Mouse (Mus musculus) forebrain, embryonic 15.5 days (tissue): ENCODE data around the gene Nudt1. TPM values are rescaled to one million over a fixed set of nuclear protein-coding genes. Genes with fewer than 3 reads are reported as not detected.

Experiments
- ATAC-seq: fragments of 200-750 bp; cut with Nextera tagmentation; replicated peaks from 2 replicates; pipeline ENCODE4 v1.8.0; 2017; ENCODE audit warnings: mild to moderate bottlenecking, moderate TSS enrichment, moderate library complexity
- H3K27ac ChIP-seq: fragments of 300-500 bp; sonication (generic); replicated peaks from 2 replicates; pipeline ENCODE4 v1.5.1; 2015; ENCODE audit warnings: mild to moderate bottlenecking, inconsistent platforms
- H3K27me3 ChIP-seq: fragments of 300-500 bp; sonication (generic); 2 replicates; pipeline ENCODE4 v1.6.1; 2015; ENCODE audit warnings: inconsistent platforms
- H3K36me3 ChIP-seq: fragments of 300-500 bp; sonication (generic); 2 replicates; pipeline ENCODE4 v1.6.1; 2015; ENCODE audit warnings: mild to moderate bottlenecking, inconsistent platforms
- H3K4me1 ChIP-seq: fragments of 300-500 bp; sonication (generic); 2 replicates; pipeline ENCODE4 v1.6.1; 2015; ENCODE audit warnings: inconsistent platforms
- H3K4me2 ChIP-seq: fragments of 300-500 bp; sonication (generic); replicated peaks from 2 replicates; pipeline ENCODE4 v1.6.1; 2015; ENCODE audit warnings: mild to moderate bottlenecking, inconsistent platforms
- H3K4me3 ChIP-seq: fragments of 300-500 bp; sonication (generic); 2 replicates; pipeline ENCODE4 v1.5.1; 2015; ENCODE audit warnings: mild to moderate bottlenecking, inconsistent platforms
- H3K9ac ChIP-seq: fragments of 300-500 bp; sonication (generic); replicated peaks from 2 replicates; pipeline ENCODE4 v1.6.1; 2015; ENCODE audit warnings: mild to moderate bottlenecking, inconsistent platforms
- H3K9me3 ChIP-seq: fragments of 300-500 bp; sonication (generic); 2 replicates; pipeline ENCODE4 v1.6.1; 2016; ENCODE audit warnings: inconsistent platforms
- WGBS: fragments of 180-500 bp; shearing (Covaris S2); methylation state at CpG from one replicate; pipeline ENCODE4 v1.1.7; 2015; ENCODE audit warnings: mixed read lengths; 5-methylcytosine and 5-hydroxymethylcytosine counted together
- polyA plus RNA-seq: library from polyadenylated mRNA; unstranded; fragments of >200 nt; fragmentation: Nextera tagmentation; extraction: Ambion mirVana; gene quantifications from 2 replicates; pipeline ENCODE4 v1.2.1, GENCODE M21; 2015

The Nudt1 gene
- polyA plus RNA-seq: 22.3 and 22.9 TPM in 2 replicates

DNA sequence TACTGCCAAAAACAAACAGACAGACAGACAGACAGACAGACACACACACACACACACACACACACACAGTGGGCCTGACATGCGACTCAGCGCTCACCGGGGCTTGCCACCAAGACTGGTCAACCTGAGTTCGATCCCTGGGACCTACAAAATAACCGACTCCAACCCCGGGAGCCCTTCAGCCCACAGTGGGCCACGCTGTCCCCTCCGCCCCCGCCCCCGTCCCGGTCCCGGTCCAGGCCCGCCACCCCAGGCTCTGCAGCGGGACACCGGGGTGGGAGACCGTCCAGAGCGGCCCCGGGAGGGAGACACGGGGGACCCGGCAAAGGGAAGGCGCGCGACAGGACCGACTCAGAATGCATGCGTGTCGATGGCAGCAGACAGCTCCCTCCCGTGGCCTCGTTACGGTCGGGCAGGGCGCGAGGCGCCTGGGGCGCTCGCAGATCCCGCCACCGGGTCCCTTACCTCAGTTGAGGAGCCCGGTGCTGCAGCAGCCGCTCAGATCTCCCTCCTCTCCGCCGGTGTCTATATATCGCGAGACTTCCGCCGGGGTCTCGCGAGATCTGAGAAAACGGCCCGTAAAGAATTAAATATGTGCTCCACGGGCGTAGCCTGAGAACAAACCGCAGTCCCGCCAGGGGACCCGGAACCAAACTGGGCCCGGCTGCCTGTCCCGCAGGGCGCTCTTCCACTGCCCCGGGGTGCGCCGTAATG is at the start of gene Nudt1, which contains the start of gene Mad1l1:
Gene Nudt1, plus strand, starts transcription at position 615 of the 714 bp plus-strand sequence.
Gene Mad1l1, minus strand, starts transcription at position 511 of the 714 bp plus-strand sequence.
- H3K9me3 ChIP-seq: no peaks in the 10 kb centered on the region
- peak within 1 kb of the TSS; percentile 74 for H3K27ac ChIP-seq
- under 1% methylated on average over 59 of the region's 60 CpGs for WGBS
- H3K4me1 ChIP-seq: peaks cover 18% of the 10 kb centered on the region
- H3K4me3 ChIP-seq: peak within 1 kb of the TSS; percentile 88
- peak within 1 kb of the TSS; percentile 99 for H3K9ac ChIP-seq
- peak within 1 kb of the TSS; percentile 82 for H3K4me2 ChIP-seq
- no peaks in the 10 kb centered on the region for H3K36me3 ChIP-seq
- H3K27me3 ChIP-seq: no peaks in the 10 kb centered on the region
- ATAC-seq: peak; percentile 95

DNA sequence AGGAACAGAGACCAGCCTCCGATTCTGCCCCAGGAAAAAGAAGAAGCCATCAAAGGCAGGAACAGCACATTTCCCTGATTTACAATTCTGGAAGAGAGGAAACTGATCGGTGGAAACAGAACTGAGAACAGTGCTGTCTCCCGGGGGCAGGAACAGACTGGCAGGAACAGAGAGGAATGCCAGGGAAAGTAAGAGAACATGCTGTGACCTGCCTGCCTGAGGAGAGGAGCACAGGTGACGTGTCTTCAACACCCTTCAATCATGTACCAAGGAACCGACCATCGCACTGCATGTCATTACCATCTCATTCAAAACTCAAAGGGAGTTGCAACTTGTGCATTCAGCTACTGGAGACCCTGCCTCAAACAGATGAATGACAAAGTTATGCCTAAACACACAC is 44.7 kb upstream of the Nudt1 start:
- Histone ChIP-seq H3K9ac (no peak overlapping the region), H3K9me3 (no peaks in the 10 kb centered on the region), H3K4me1 (peaks cover 9% of the 10 kb centered on the region), H3K27ac (peak overlapping the region; percentile 62), H3K36me3 (no peaks in the 10 kb centered on the region), H3K4me2 (no peak overlapping the region), H3K27me3 (no peaks in the 10 kb centered on the region), H3K4me3 (no peak overlapping the region)
- peak; percentile 68 for ATAC-seq
- 72% methylated on average over 6 of the region's 6 CpGs for WGBS

DNA sequence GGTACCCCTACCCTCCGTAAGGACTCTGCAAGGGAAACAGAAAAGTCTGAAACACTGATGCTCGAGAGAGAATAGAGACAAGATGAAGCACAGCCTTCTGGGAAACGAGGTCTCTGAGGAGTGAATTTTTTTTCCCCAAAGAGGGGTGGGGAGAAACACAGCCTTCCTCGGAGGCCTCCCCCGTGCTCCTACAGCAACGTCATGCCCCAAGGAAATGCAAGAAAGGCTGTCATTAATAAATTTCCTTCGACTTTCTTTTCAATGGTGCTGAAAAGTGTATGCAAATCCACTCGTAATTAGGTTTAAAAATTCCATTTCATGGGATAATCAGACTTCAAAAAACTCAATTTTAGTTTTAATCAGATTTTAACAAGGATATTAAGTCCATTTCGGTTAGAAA is 41.3 kb upstream of the Nudt1 start:
- no peak overlapping the region for H3K4me2 ChIP-seq

DNA sequence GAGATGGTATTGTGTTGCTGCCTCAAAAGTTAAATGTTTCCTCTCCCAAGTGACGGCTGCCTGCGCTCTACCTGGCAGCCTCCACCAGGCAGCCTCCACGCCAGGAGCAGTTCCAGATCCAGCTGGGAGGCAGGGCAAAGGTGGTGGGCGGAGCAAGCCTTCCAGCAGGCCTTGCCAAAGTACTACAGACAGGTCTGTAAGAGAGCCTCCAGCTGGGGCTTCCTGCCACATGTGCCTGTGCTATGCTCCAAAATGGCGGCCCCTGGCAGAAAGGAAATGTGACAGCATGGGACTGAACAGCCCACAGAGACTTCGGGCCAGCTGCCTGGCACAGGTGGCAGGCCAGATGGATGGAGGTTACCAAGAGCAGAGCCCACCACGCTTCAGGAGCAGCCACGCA is 39.1 kb upstream of the Nudt1 start:
- H3K9me3 ChIP-seq: no peaks in the 10 kb centered on the region
- WGBS: 59% methylated on average over 8 of the region's 8 CpGs
- no peak for ATAC-seq
- no peak overlapping the region for H3K9ac ChIP-seq
- no peak overlapping the region for H3K4me2 ChIP-seq
- peaks cover 10% of the 10 kb centered on the region; the same call in 1 of the 2 replicates for H3K4me1 ChIP-seq
- no peaks in the 10 kb centered on the region for H3K27me3 ChIP-seq
- no peaks in the 10 kb centered on the region for H3K36me3 ChIP-seq
- no peak overlapping the region for H3K4me3 ChIP-seq
- no peak overlapping the region for H3K27ac ChIP-seq

More for the DNA sequence above, 41.3 kb upstream of the Nudt1 start:
- no peaks in the 10 kb centered on the region for H3K9me3 ChIP-seq
- H3K36me3 ChIP-seq: no peaks in the 10 kb centered on the region
- H3K27ac ChIP-seq: no peak overlapping the region
- ATAC-seq: no peak
- H3K4me3 ChIP-seq: no peak overlapping the region
- H3K27me3 ChIP-seq: no peaks in the 10 kb centered on the region
- H3K4me1 ChIP-seq: peaks cover 13% of the 10 kb centered on the region
- no peak overlapping the region for H3K9ac ChIP-seq
- whole genome bisulfite sequencing: 43% methylated on average over 9 of the region's 9 CpGs

DNA sequence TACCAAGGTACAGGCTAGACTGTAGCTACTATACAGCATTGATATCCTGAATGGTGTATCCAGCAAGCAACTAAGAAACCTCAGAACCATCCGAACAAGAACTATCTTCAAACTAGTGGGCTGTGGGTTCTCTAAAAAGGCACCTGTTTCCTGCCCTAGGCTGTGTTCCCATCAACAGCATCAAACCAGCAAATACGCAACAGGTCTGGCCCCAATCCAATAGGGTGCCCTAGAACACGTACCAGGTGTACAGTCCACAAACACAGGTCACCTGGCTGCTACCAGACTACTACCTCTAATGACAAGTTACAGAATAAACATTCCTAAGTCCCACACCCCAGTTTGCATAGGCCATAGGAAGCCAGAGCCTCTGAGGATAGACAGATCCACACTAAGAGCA is 38.6 kb upstream of the Nudt1 start:
- no peak for ATAC-seq

DNA sequence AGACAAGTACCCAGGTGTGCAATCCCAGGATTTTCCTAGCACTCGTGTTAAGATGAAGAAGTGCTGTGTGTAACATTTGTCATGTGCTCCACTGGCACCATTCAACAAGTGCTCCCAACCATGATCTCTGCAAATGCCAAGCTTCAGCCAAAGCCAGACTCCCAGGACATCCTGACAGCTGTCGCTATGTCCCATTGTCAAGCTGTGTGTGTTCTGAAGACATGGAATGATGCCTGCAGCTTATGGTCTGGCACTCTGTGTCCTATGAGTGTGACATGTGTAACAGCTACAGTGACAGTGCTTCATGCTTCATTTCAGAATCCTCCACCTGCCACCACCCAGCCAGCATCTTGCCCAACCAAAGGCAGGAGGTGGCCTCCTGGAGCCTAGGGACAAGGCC is 37.4 kb upstream of the Nudt1 start:
- H3K27ac ChIP-seq: no peak overlapping the region
- H3K9me3 ChIP-seq: no peaks in the 10 kb centered on the region
- WGBS: 84% methylated on average over 2 of the region's 2 CpGs

More for the DNA sequence above, 38.6 kb upstream of the Nudt1 start:
- H3K9ac ChIP-seq: no peak overlapping the region
- no peaks in the 10 kb centered on the region for H3K36me3 ChIP-seq
- H3K4me2 ChIP-seq: no peak overlapping the region
- no peak overlapping the region for H3K27ac ChIP-seq
- H3K4me1 ChIP-seq: peaks cover 10% of the 10 kb centered on the region; the same call in 1 of the 2 replicates
- no peak overlapping the region for H3K4me3 ChIP-seq
- 91% methylated on average over 3 of the region's 3 CpGs for whole genome bisulfite sequencing
- H3K27me3 ChIP-seq: no peaks in the 10 kb centered on the region
- H3K9me3 ChIP-seq: no peaks in the 10 kb centered on the region

DNA sequence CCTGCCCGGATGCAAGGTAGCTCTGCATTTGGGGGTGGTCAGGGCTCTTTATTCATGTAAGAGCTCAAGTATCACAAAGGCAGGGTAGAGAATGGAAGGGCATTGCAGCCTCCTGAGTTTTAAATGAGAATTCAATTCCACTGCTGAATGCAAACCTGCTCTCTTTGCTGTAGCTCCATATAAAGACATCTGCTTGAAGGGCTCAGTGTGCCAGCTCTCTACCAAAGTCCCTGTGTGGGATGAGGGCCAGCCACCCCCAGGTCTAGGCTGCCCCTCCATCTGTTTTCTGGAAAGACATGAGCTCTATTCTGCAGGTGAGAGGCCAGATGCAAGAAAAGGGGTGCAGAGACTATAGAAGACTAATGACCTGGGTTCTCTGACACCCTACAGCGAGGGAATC is 36.7 kb upstream of the Nudt1 start:
- Histone ChIP-seq H3K4me2 (no peak overlapping the region), H3K9me3 (no peaks in the 10 kb centered on the region), H3K4me1 (peaks cover 10% of the 10 kb centered on the region; the same call in 1 of the 2 replicates), H3K27ac (no peak overlapping the region), H3K27me3 (no peaks in the 10 kb centered on the region), H3K36me3 (0 out of 2 replicates have a peak, but pooled peaks cover 4% of the 10 kb centered on the region), H3K4me3 (no peak overlapping the region), H3K9ac (no peak overlapping the region)
- no peak for ATAC-seq
- WGBS: 75% methylated on average over 2 of the region's 2 CpGs

More for the DNA sequence above, 37.4 kb upstream of the Nudt1 start:
- Histone ChIP-seq H3K4me2 (no peak overlapping the region), H3K9ac (no peak overlapping the region), H3K27me3 (no peaks in the 10 kb centered on the region), H3K4me1 (peaks cover 10% of the 10 kb centered on the region; the same call in 1 of the 2 replicates), H3K4me3 (no peak overlapping the region), H3K36me3 (no peaks in the 10 kb centered on the region)
- ATAC-seq: no peak

DNA sequence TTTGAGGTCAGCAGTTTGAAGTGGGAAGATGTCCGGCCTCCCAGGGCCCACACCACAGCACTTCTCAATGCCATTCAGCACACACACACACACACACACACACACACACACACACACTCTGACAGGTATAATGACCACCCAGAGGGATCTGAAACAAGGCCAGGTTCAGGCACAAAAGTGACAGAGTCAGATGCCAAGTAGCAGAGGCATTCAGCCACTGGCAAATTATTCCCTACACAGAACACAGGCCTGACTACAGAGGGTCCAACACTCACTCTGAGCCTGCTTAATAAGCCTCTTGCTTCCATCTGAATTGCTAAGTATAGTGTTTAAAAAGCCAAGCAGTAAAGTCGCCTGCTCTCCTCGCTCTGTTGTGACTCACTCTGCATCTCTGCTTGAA is 33.2 kb upstream of the Nudt1 start:
- H3K36me3 ChIP-seq: 0 out of 2 replicates have a peak, but pooled peaks cover 7% of the 10 kb centered on the region
- H3K9ac ChIP-seq: no peak overlapping the region
- no peak overlapping the region for H3K4me3 ChIP-seq
- ATAC-seq: peak; percentile 62
- no peak overlapping the region for H3K4me2 ChIP-seq
- no peak overlapping the region for H3K27ac ChIP-seq
- no peaks in the 10 kb centered on the region for H3K27me3 ChIP-seq
- 46% methylated on average over 3 of the region's 3 CpGs for WGBS
- H3K4me1 ChIP-seq: no peaks in the 10 kb centered on the region
- no peaks in the 10 kb centered on the region for H3K9me3 ChIP-seq

DNA sequence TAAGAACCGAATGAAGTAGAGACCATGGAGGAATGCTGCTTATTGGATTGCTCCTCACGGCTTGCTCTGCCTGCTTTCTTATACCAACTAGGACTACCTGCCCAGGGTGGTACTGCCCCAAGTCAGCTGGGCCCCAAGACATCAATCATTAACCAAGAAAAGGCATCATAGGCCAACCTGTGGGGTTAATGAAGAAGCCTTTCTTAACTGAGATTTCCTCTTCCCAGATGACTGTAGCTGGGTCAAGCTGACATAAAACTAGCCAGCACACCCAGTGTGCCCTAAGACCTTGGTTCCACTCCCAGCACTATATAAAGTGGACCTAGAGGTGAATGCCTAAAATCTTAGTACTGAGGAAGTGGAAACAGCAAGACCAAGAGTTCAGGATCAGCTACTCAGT is 32.3 kb upstream of the Nudt1 start:
- Histone ChIP-seq H3K27ac (no peak overlapping the region), H3K4me3 (no peak overlapping the region), H3K9me3 (no peaks in the 10 kb centered on the region), H3K9ac (no peak overlapping the region), H3K4me1 (no peaks in the 10 kb centered on the region), H3K36me3 (0 out of 2 replicates have a peak, but pooled peaks cover 7% of the 10 kb centered on the region), H3K27me3 (no peaks in the 10 kb centered on the region), H3K4me2 (no peak overlapping the region)
- ATAC-seq: no peak
- whole genome bisulfite sequencing: 97% methylated on average over 2 of the region's 2 CpGs

DNA sequence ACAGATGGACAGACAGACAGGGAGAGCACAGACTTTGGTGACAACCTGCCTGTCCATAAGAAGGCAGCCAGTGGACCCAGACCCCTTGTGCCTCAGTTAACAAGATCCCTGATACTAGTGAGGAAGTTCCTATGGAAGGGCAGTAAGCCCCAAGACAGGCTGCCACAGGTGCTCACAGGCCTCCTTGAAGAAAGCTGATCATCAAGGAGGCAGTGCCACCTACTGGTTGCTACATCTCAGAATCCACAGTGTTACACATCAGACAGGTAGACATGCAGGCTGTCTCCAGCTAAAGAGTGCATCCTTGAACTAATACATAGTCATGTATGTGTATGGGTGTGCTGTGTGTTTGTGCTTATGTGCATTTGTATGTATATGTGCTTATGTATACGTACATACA is 29.3 kb upstream of the Nudt1 start:
- H3K4me1 ChIP-seq: no peaks in the 10 kb centered on the region
- no peaks in the 10 kb centered on the region for H3K9me3 ChIP-seq
- 88% methylated on average over 1 of the region's 1 CpGs for WGBS
- H3K27ac ChIP-seq: no peak overlapping the region
- H3K9ac ChIP-seq: no peak overlapping the region
- H3K36me3 ChIP-seq: 0 out of 2 replicates have a peak, but pooled peaks cover 20% of the 10 kb centered on the region
- ATAC-seq: peak; percentile 51; the same call in 1 of the 2 replicates
- H3K4me2 ChIP-seq: no peak overlapping the region
- H3K27me3 ChIP-seq: no peaks in the 10 kb centered on the region
- H3K4me3 ChIP-seq: no peak overlapping the region

DNA sequence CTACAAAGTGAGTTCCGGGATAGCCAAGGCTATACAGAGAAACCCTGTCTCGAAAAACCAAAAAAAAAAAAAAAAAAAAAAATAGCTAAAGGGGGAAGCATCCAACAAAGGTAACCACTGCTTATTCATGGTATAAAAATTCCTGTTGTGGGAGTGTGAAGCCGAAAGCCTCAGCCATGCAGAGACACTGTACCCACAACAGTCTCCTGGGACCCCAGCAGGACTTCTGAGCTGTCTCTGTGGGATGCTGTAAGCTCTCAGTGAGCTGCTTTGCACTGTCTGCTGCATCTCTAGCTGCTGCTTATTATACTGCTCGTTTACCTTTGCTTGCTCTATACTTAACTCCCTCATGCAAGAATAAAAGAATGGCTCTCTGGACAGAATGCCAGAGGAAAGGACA is 23.2 kb upstream of the Nudt1 start:
- no peaks in the 10 kb centered on the region for H3K27me3 ChIP-seq
- H3K27ac ChIP-seq: no peak overlapping the region
- no peaks in the 10 kb centered on the region for H3K4me1 ChIP-seq
- no peak overlapping the region for H3K9ac ChIP-seq
- H3K9me3 ChIP-seq: no peaks in the 10 kb centered on the region
- ATAC-seq: no peak
- H3K4me3 ChIP-seq: no peak overlapping the region
- WGBS: 73% methylated on average over 4 of the region's 4 CpGs
- no peak overlapping the region for H3K4me2 ChIP-seq
- H3K36me3 ChIP-seq: peaks cover 46% of the 10 kb centered on the region

DNA sequence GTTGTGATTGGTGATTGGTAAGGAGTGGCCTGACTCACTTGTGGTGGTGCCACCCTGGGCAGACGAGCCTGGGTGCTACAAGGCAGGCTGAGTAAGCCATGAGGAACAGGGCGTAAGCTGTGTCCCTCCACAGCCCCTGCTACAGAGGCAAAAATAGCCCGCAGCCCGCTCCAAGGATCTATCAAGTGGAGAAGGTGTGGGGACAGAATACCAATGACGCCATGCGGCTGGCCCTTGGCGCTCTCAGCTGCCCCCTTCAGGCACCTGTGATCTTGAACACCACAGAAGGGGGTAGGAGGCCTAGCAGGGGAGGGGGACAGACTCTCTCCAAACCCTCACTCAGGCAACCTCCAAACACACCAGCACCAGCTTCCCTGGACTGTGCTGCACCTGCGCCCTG is 15.4 kb upstream of the Nudt1 start:
- no peaks in the 10 kb centered on the region for H3K4me1 ChIP-seq
- H3K9ac ChIP-seq: no peak overlapping the region
- H3K4me3 ChIP-seq: no peak overlapping the region
- no peaks in the 10 kb centered on the region for H3K9me3 ChIP-seq
- no peak overlapping the region for H3K4me2 ChIP-seq
- WGBS: 65% methylated on average over 8 of the region's 8 CpGs
- ATAC-seq: no peak
- H3K27ac ChIP-seq: no peak overlapping the region
- peaks cover 53% of the 10 kb centered on the region for H3K36me3 ChIP-seq
- no peaks in the 10 kb centered on the region for H3K27me3 ChIP-seq
